Mouse (Mus musculus) thymus, postnatal 36 days (tissue): ENCODE data around the gene Itga10.
"Not testable (repeated sequence)": the region's sequence is repeated elsewhere in the genome, so short reads cannot be mapped to it uniquely, and the experiment has no call there.

ENCODE experiments used
- DNase-seq, 2 experiments: peaks; one replicate each; pipeline ENCODE4 v3.0.0; 2022; ENCODE audit warnings: mixed read lengths in 2 of 2

The Itga10 gene

DNA sequence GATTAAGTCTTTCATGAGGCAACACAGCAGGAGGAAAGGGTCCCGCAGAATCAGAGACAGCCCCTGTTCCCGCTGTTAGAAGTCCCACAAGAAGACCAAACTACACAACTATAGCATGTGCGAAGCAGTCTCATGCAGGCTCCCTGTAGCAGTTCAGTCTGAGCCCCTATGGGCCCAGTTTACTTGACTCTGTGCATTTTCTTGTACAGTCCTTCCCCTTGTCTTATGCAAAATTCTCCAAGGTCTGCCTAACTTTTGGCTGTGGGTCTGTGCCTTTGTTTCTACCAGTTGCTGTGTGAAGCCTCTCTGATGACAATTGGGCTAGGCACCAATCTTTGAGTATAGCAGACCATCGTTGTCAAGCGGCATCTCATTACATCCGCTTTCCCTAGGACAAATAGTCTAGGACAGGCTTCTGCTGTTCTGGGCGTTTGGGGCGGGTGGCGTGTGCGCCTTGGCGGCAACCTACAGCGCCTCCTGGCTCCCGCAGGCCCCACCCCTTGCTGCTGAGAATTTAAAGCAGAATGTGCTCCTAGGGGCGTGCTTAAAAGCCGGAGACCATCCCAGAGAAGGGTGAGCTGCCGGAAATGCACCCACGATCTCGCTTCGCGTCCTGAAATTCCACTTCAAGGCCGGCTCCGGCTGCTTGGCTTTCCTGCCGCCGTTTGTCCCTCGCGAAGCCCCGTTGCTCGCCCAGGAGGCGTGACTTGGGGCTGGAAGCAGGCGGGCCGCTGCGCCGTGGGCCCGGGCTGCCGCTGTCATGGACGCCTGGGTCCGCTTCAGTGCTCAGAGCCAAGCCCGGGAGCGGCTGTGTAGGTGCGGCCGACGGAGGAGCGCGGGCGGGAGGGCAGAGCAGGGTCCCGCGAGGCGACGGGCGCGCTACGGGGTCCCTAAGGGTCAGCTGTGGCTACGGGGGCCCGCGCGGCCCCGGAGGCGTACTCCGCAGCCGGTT lies 10.2 kb upstream of the Itga10 start, which contains the start of the genes Pex11b and Gm42957:
TSS of gene Pex11b (plus strand) at position 449 of the 952 bp plus-strand sequence.
TSS of gene Gm42957 (plus strand) at position 547 of the 952 bp plus-strand sequence.
- peak; percentile 83 to 85 for DNase-seq

DNA sequence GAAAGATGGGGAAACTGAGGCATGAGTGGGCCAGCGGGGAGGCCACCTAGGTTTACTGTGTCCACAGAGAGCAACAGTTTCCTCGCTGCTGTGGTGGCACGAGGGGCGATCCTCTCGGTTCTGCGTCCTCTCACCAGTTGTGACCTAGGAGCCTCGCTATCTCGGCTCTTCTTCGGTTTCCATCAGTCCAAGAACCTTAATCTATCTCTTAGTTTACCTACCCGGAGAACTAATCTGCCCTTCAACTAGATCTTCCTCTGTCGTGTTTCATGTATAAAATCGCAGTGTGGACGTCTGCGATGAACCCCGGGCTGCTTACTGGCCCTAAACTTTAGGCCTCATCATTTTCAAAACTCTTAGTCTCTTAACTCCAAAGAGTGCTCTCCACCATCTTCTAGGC lies 9.5 kb upstream of the Itga10 start:
- DNase-seq, result no peak

DNA sequence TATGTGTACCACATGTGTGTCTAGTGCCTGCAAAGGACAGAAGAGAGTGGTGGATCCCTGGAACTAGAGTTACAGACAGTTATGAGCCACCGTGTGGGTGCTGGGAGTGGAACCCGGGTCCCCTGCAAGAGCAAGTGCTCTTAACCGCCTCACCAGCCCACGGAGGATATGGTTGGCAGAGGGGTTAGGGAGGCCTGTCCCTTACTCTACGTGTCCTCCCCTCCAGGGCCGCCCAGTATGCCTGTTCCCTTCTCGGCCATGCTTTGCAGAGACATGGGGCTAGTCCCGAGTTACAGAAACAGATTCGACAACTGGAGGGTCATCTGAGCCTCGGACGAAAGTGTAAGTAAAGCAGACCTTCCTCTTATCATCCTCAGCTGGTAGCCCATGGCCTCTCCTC lies 8.9 kb upstream of the Itga10 start:
- DNase-seq, result no peak

- peak; percentile 67 to 78 for DNase-seq
Measured at GRCm38 (mm10) chr3:96639219-96639618, 6.2 kb upstream of the Itga10 start.

DNA sequence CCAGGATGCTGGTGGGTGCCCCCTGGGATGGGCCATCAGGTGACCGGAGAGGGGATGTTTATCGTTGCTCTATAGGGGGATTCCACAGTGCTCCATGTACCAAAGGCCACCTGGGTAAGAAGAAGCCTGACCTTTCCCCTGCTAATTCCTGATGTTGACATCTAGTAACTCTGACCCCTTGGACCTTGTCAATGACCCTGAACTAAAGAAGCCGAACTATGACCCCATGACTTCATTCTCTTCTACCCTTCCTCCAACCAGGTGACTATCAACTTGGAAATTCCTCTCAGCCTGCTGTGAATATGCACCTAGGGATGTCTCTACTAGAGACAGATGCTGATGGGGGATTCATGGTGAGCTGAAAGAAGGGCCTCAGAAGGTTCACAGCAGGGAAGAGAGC lies 2.0 kb downstream of the Itga10 start:
- no peak for DNase-seq

- no peak for DNase-seq
Measured at GRCm38 (mm10) chr3:96660901-96661300, 15.5 kb downstream of the Itga10 start.

- DNase-seq, result no peak
Measured at GRCm38 (mm10) chr3:96662731-96663316, 17.4 kb downstream of the Itga10 start.

- peak; percentile 61 to 74 for DNase-seq
Measured at GRCm38 (mm10) chr3:96663432-96664239, 18.3 kb downstream of the Itga10 start.

DNA sequence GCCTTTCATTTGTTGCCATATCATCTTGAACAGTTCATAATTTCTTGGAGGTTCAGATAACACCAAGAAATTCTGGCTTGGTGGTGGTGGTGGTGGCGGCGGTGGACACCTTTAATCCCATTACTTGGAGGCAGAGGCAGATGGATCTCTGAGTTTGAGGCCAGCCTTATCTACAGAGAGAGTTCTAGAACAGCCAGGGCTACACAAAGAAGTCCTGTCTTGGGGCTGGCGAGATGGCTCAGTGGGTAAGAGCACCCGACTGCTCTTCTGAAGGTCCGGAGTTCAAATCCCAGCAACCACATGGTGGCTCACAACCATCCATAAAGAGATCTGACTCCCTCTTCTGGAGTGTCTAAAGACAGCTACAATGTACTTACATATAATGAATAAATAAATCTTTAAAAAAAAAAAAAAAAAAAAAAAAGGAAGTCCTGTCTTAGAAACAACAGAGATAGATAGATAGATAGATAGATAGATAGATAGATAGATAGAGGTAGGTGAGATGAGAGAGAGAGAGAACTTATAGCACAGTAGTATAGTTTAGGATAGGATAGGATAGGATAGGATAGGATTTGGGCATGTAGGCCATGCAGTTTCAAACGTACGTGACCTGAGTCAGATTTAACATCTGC lies 20.5 kb downstream of the Itga10 start:
- not testable (repeated sequence) for DNase-seq

- no peak for DNase-seq
Measured at GRCm38 (mm10) chr3:96666916-96667315, 21.5 kb downstream of the Itga10 start.

DNA sequence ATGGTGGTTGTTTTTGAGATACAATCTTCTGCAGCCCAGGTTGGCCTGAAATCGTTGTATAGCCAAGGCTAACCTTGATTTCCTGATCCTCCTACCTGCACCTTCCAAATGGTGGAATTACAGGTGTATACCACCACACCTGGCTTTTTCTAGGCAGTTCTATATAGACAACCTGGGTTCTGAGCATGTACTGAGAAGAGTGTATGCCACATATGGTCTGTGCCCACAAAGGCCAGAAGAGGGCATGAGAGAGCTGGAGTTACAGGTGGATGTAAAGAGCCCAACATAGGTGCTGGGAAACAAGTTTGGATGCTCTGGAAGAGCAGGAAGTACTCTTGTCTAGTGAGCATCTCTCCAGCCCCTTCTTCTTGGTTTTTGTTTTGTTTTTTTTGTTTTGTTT lies 21.9 kb downstream of the Itga10 start:
- peak; percentile 26 to 34 for DNase-seq

DNA sequence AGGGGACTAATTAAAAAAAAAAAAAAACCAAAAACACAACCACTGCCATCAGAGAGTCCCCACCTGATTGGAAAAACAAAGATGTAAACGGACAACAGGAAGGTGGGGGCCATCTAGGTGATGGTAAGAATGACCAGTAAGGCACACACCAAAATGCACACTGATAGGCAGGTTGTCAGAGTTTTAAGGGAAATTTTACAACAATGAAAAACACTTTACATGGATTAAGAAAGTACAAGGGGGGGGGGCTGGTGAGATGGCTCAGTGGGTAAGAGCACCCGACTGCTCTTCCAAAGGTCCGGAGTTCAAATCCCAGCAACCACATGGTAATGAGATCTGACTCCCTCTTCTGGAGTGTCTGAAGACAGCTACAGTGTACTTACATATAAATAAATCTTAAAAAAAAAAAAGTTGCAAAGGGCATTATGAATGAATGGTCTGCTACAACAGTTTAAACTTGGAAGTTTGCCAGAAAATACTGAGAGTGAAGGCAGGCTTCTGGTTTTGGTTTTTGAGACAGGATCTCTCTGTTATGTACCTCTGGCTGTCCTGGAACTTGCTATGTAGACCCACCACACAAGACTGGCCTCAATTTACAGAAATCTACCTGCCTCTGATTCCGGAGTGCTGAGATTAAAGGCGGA lies 23.2 kb downstream of the Itga10 start:
- no peak for DNase-seq

DNA sequence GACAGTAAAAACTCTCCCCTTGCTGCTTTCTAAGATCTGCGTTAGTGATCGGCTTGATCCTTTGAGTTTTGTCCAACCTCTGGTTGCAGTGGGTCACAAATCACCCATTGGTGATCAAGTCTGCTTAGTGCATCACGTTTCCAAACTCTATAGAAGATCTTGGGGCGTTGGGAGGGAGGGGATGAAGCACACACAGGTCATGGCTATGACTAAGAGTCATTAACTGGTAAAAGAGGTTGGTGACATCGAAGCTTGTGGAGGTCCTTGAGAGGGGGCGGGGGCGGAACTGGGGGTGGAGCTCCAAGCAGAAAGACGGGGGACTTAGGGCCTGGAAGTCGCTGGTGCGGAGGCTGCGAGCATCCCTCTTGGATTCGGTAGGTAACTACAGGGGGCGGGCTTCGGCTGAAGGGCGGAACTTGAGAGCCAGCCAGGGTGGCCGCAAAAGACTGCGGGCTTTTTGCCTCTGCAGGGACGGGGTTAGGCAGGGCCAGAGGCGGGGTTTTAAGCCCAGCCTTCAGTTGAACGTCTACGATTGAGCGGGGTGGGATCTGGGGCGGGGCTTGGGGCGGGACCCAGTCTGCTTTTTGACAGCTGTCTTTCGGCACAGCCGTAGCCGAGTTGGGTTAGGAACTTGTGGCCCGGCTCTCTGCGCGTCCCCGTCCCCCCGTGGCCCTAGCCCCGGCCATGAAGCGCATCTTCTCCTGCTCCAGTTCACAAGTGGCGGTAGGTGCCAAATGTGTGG lies 24.5 kb downstream of the Itga10 start, which contains the start of gene Ankrd35:
TSS of gene Ankrd35 (plus strand) at position 405 of the 742 bp plus-strand sequence.
- peak; percentile 73 to 82 for DNase-seq

- no peak for DNase-seq
Measured at GRCm38 (mm10) chr3:96671519-96671918, 26.1 kb downstream of the Itga10 start.

GRCm38 (mm10) chr3:96673514-96673913 lies 28.1 kb downstream of the Itga10 start:
- DNase-seq, result no peak

- no peak for DNase-seq
Measured at GRCm38 (mm10) chr3:96674442-96674841, 29.1 kb downstream of the Itga10 start.

GRCm38 (mm10) chr3:96675171-96675570 lies 29.8 kb downstream of the Itga10 start:
- DNase-seq, result no peak

DNA sequence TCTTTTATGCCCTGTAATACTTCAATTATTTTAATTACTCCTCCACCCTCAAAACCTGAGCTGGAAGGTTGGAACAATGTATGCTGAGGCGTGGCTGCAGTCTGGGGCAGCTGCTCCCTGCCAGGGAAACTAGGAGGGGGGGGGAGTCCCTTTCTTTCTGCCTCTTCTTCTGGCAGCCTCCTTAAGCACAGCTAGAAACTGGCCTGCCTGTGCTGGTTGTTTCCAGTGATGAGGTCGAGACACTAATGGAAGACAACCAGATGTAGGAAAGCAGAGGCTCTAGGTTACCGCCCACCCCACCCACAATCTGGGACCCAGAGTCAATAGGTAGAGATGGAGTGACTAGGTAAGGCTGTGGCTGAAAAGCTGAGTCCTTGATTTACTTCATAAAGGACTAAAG lies 30.3 kb downstream of the Itga10 start:
- no peak for DNase-seq

- DNase-seq, result no peak
Measured at GRCm38 (mm10) chr3:96678456-96678855, 33.1 kb downstream of the Itga10 start.

DNA sequence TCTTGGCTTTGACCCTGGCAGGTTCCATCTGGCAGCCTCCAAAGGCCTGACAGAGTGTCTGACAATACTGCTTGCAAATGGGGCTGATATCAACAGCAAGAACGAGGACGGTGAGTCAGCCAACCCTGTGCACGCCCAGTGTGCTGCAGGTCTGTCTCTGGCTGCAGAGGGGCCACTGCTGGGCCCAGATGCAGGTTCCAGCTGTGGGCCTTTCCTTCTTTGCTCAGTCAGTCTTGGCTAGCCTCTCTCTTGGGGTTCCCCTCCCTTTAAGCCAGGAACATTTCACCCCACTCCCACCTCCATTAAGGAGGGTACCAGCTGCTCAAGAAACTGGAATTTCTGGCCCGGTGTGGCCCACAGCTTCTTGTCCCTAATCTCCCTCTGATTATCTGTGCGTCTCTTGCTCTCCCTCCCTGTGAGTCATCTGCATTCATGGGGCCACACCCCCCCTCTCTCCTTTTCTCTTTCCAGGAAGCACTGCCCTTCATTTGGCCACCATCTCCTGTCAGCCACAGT lies 33.8 kb downstream of the Itga10 start:
- DNase-seq, result no peak
